Mouse (Mus musculus) CH12.LX (cell line): ENCODE data around the gene Dio3.

Experiments
- CTCF ChIP-seq, 2 experiments: IDR thresholded peaks in 1 of 2; conservative IDR thresholded peaks in 1 of 2; 2 replicates each; pipeline ENCODE4 v1.5.1; 2011 to 2012; ENCODE audit warnings: low read depth in 2 of 2, low read length in 2 of 2, improper control_type of control experiment in 1 of 2, inconsistent platforms in 1 of 2, mild to moderate bottlenecking in 1 of 2, moderate library complexity in 1 of 2
- EP300 ChIP-seq: IDR thresholded peaks from 2 replicates; pipeline ENCODE4 v1.6.1; 2011; ENCODE audit warnings: low read length, improper control_type of control experiment

DNA sequence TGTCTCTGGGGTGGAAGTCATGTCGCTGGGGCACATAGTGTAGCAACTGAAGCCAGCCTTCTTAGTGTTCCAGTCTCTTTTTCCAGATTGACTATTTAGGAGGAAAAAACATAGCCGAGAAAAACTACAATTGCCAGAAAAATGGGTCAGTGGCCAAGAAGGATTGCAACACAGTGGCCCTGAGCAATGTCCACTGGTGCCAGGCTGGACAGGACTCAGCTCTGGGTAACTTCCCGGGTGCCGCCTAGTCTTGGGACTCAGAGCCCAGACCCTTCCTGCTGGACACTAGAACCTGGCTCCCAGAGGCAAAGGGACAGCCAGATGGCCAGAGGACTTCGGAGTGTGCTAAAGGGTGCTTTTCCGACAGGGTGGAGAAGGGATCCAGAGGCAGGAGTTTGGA, 34.3 kb upstream of the Dio3 start:
- TF ChIP-seq CTCF (conservative IDR thresholded peaks at IDR 0.05 in 1 of 2, IDR thresholded peaks at IDR 0.05 in 1 of 2; ENCODE audit: low read depth in 2 of 2, low read length in 2 of 2) (no peak), EP300 (no peak)
